Mouse (Mus musculus) intestine, postnatal 0 days (tissue): ENCODE data around the gene Lmcd1. TPM values are rescaled to one million over a fixed set of nuclear protein-coding genes. Genes with fewer than 3 reads are reported as not detected.

Source experiments
- ATAC-seq: fragments of 200-750 bp; cut with Nextera tagmentation; 2 replicates; pipeline ENCODE4 v1.8.0; 2017; ENCODE audit warnings: mild to moderate bottlenecking, moderate TSS enrichment, moderate library complexity
- H3K27ac ChIP-seq: fragments of 300-500 bp; sonication (generic); 2 replicates; pipeline ENCODE4 v1.5.1; 2014; ENCODE audit warnings: mild to moderate bottlenecking, low read depth, low read length, moderate library complexity
- H3K27me3 ChIP-seq: fragments of 300-500 bp; sonication (generic); replicated peaks from 2 replicates; pipeline ENCODE4 v1.6.1; 2014; ENCODE audit warnings: low read length, mixed read lengths; ENCODE audit not compliant: control insufficient read depth, insufficient read depth
- H3K36me3 ChIP-seq: fragments of 300-500 bp; sonication (generic); 2 replicates; pipeline ENCODE4 v1.6.1; 2014; ENCODE audit warnings: mild to moderate bottlenecking, moderate library complexity; ENCODE audit not compliant: control insufficient read depth, insufficient read depth
- H3K4me1 ChIP-seq: fragments of 300-500 bp; sonication (generic); replicated peaks from 2 replicates; pipeline ENCODE4 v1.6.1; 2014; ENCODE audit warnings: antibody characterized with exemption, low read length, mixed read lengths; ENCODE audit not compliant: control insufficient read depth, insufficient read depth
- H3K4me2 ChIP-seq: fragments of 300-500 bp; sonication (generic); replicated peaks from 2 replicates; pipeline ENCODE4 v1.6.1; 2014; ENCODE audit warnings: low read depth, mild to moderate bottlenecking, moderate library complexity
- H3K4me3 ChIP-seq: fragments of 300-500 bp; sonication (generic); 2 replicates; pipeline ENCODE4 v1.5.1; 2014; ENCODE audit warnings: low read depth, low read length
- H3K9ac ChIP-seq: fragments of 300-500 bp; sonication (generic); 2 replicates; pipeline ENCODE4 v1.6.1; 2014; ENCODE audit warnings: mild to moderate bottlenecking, low read depth, low read length
- H3K9me3 ChIP-seq: fragments of 300-500 bp; sonication (generic); 2 replicates; pipeline ENCODE4 v1.6.1; 2016; ENCODE audit warnings: mixed run types; ENCODE audit not compliant: control insufficient read depth
- CTCF ChIP-seq: sonication (generic); IDR thresholded peaks from 2 replicates; pipeline ENCODE4 v1.5.1; 2016; ENCODE audit warnings: low read depth, mild to moderate bottlenecking, control low read depth, antibody characterized with exemption, moderate library complexity
- WGBS: fragments of 180-500 bp; shearing (Covaris S2); extraction: QIAGEN DNeasy Blood & Tissue Kit; methylation state at CpG from one replicate; pipeline ENCODE4 v1.1.7; 2014; 5-methylcytosine and 5-hydroxymethylcytosine counted together
- polyA plus RNA-seq: library from polyadenylated mRNA; unstranded; fragments of >200 nt; fragmentation: Nextera tagmentation; extraction: Ambion mirVana; gene quantifications from 2 replicates; pipeline ENCODE4 v1.2.1, GENCODE M21; 2015

Lmcd1 gene
- polyA plus RNA-seq, 1 experiment from 2014 or later = 8.0 TPM

DNA sequence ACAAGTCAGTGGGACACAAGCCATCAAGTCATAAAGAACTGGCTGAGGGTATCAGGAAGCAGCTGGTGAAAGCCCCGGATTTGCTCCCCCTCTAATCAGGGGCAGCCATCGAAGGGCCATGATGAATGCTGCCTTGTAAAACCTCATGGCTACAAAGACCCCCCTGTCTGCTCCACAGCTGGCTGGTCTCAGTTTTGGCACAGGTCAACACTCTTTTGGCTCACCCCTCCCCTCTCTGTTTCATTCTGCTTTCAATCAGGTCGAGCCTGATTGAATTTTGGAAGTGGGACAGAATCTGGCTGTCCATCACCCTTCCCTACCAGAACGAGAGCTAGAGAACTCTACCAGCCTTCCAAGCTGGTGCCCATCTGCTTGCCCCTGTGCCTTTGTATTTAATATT lies 37.8 kb downstream of the Lmcd1 start:
- H3K4me2 ChIP-seq = no peak overlapping the region
- TF ChIP-seq CTCF = no peak
- no peak overlapping the region for H3K4me3 ChIP-seq
- H3K27me3 ChIP-seq = no peaks in the 10 kb centered on the region
- H3K4me1 ChIP-seq = no peaks in the 10 kb centered on the region
- no peak overlapping the region for H3K9ac ChIP-seq
- no peaks in the 10 kb centered on the region for H3K36me3 ChIP-seq
- H3K27ac ChIP-seq = no peak overlapping the region
- no peak for ATAC-seq
- 42% methylated on average over 4 of the region's 4 CpGs for WGBS
- H3K9me3 ChIP-seq = no peaks in the 10 kb centered on the region

- TF ChIP-seq CTCF = no peak
- H3K4me2 ChIP-seq = no peak overlapping the region
- no peaks in the 10 kb centered on the region for H3K27me3 ChIP-seq
- H3K36me3 ChIP-seq = no peaks in the 10 kb centered on the region
- H3K9me3 ChIP-seq = no peaks in the 10 kb centered on the region
- no peak overlapping the region for H3K27ac ChIP-seq
- no peak overlapping the region for H3K9ac ChIP-seq
- no peak for ATAC-seq
- no peaks in the 10 kb centered on the region for H3K4me1 ChIP-seq
- no peak overlapping the region for H3K4me3 ChIP-seq
- WGBS = 89% methylated on average over 4 of the region's 4 CpGs
Measured at GRCm38 (mm10) chr6:112319449-112319848, 45.9 kb downstream of the Lmcd1 start.

DNA sequence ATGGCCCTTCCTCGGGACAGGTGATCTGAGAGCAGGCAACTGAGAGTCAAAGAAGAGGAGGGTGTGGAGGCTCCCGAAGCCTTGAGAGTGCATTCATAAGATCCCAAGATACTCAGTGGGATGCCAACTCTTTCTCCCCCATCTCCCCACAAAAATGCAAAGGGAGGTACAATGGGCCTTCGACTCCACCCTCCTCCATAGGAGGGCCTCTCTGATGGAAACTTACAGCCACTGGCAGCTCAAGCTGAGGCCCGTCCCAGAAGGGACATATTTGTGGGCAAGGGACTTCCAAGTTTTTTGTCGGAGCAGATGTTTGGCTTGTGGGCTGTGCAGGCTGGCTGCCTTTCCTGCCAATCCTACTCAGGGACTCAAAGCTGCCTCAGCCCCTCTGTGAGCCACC lies 47.1 kb downstream of the Lmcd1 start:
- no peak for ATAC-seq

DNA sequence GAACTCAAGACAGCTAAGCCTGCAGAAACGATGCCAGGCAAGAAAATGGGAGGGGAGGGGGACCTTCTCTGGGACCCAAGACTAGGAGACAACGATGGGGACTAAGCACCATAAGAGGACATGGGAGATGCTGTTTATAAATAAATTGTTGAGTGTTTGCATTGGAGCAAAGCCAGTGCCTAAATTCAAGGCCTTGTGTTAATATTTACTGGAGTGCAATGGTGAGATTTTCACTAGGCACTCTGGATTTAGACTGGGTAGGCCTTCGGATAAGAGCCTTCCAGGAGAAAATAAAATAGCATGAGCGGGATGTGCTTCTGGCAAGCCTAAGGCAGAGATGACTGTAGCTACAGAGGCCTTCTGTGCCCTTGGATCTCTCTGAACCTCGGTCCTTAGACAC lies 49.4 kb downstream of the Lmcd1 start:
- no peak for TF ChIP-seq CTCF
- ATAC-seq = no peak
- 78% methylated on average over 5 of the region's 5 CpGs for WGBS

More for the DNA sequence above, 47.1 kb downstream of the Lmcd1 start:
- no peak overlapping the region for H3K27ac ChIP-seq
- H3K27me3 ChIP-seq = no peaks in the 10 kb centered on the region
- H3K4me1 ChIP-seq = no peaks in the 10 kb centered on the region
- 66% methylated on average over 5 of the region's 5 CpGs for WGBS
- H3K4me3 ChIP-seq = no peak overlapping the region
- TF ChIP-seq CTCF = no peak
- H3K9me3 ChIP-seq = no peaks in the 10 kb centered on the region
- H3K4me2 ChIP-seq = no peak overlapping the region
- H3K9ac ChIP-seq = no peak overlapping the region
- no peaks in the 10 kb centered on the region for H3K36me3 ChIP-seq

GRCm38 (mm10) chr6:112325213-112325612 lies 51.7 kb downstream of the Lmcd1 start:
- Histone ChIP-seq H3K9ac (no peak overlapping the region), H3K27me3 (no peaks in the 10 kb centered on the region), H3K4me1 (no peaks in the 10 kb centered on the region), H3K27ac (no peak overlapping the region), H3K4me3 (no peak overlapping the region), H3K4me2 (no peak overlapping the region), H3K9me3 (no peaks in the 10 kb centered on the region), H3K36me3 (no peaks in the 10 kb centered on the region)
- no peak for TF ChIP-seq CTCF
- no peak for ATAC-seq
- WGBS = 84% methylated on average over 3 of the region's 3 CpGs

More for the DNA sequence above, 49.4 kb downstream of the Lmcd1 start:
- Histone ChIP-seq H3K27ac (no peak overlapping the region), H3K36me3 (no peaks in the 10 kb centered on the region), H3K9ac (no peak overlapping the region), H3K4me3 (no peak overlapping the region), H3K4me1 (no peaks in the 10 kb centered on the region), H3K27me3 (no peaks in the 10 kb centered on the region), H3K9me3 (no peaks in the 10 kb centered on the region), H3K4me2 (no peak overlapping the region)

GRCm38 (mm10) chr6:112327793-112328192 lies 54.2 kb downstream of the Lmcd1 start:
- H3K36me3 ChIP-seq = no peaks in the 10 kb centered on the region
- ATAC-seq = no peak
- no peaks in the 10 kb centered on the region for H3K9me3 ChIP-seq
- H3K4me3 ChIP-seq = no peak overlapping the region
- no peaks in the 10 kb centered on the region for H3K4me1 ChIP-seq
- no peak overlapping the region for H3K9ac ChIP-seq
- TF ChIP-seq CTCF = no peak
- H3K27ac ChIP-seq = no peak overlapping the region
- H3K4me2 ChIP-seq = no peak overlapping the region
- no peaks in the 10 kb centered on the region for H3K27me3 ChIP-seq
- WGBS = 81% methylated on average over 5 of the region's 5 CpGs
